Mouse (Mus musculus) stomach, postnatal 0 days (tissue): ENCODE data around the gene Gbp8.
"Not testable (repeated sequence)": the region's sequence is repeated elsewhere in the genome, so short reads cannot be mapped to it uniquely, and the experiment has no call there.

Source experiments
- CTCF ChIP-seq: IDR thresholded peaks from 2 replicates; pipeline ENCODE4 v1.5.1; 2016; ENCODE audit warnings: antibody characterized with exemption, low read depth, mild to moderate bottlenecking, moderate library complexity
- EP300 ChIP-seq: optimal IDR thresholded peaks from 2 replicates; pipeline ENCODE3; 2016; ENCODE audit warnings: antibody characterized with exemption

GRCm38 (mm10) chr5:105109775-105110174 lies 29.6 kb downstream of the Gbp8 start:
- not testable (repeated sequence) for TF ChIP-seq CTCF, EP300
